Mouse (Mus musculus) kidney, postnatal 14 days (tissue): ENCODE results near the gene Chchd3.
A peak's percentile ranks its signal among the peaks of the same experiment; 100 is the strongest.

Experiments
- DNase-seq: peaks from one replicate; pipeline ENCODE4 v3.0.0; 2022; ENCODE audit warnings: mixed read lengths

The Chchd3 gene

GRCm38 (mm10) chr6:32795653-32796500, 264.2 kb downstream of the Chchd3 start:
- DNase-seq: no peak

DNA sequence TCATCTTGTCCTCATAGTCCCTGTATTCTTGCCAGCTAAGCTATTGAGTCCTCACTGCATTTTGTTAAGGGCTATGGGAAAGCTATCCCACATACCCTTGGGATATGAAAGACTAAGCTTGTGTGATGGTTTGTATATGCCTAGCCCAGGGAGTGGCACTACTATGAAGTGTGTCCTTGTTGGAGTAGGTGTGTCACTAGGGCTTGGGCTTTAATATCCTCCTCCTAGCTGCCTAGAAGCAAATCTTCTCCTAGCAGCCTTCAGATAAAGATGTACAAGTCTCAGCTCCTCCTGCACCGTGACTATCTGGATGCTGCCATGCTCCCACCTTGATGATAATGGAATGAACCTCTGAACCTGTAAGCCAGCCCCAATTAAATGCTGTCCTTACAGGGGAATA, 266.5 kb downstream of the Chchd3 start:
- no peak for DNase-seq

DNA sequence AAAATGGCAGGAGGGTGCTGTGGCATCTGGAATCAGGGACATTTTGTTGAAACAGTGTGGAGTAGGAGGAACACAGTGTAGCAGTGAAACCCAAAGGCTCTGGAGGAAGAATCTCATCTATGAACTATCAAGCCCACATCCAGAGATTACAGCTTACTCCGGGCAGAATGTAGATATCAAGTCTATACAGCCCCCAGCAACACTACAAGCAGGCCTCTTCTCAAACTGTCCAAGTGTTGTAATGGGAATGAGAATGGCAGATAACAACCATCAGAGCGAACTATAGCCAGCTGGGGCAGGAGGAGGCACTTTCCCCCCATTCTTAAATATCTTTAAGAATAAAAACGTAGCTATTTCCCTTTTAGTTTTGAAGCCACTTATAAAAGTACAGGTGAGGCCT, 266.9 kb downstream of the Chchd3 start:
- DNase-seq: no peak

DNA sequence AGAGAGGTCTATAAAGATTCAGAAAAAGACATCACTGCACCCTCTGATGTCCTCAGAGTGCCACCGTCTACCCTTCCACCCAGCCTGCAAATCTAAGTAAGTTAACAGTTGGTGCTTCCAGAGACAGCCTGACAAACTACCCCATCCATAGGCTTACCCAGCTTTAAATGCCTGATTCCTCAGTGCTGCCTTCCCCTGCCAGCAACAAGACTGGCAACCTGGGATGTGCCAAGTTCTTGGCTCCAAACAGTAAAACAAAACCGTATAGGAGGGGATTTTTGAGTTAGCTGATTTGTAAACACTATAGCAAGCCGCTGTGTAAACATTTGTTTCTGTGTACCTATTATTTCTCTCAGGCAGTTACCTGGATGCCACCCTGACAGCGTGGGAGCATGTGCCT, 269.6 kb downstream of the Chchd3 start:
- no peak for DNase-seq

DNA sequence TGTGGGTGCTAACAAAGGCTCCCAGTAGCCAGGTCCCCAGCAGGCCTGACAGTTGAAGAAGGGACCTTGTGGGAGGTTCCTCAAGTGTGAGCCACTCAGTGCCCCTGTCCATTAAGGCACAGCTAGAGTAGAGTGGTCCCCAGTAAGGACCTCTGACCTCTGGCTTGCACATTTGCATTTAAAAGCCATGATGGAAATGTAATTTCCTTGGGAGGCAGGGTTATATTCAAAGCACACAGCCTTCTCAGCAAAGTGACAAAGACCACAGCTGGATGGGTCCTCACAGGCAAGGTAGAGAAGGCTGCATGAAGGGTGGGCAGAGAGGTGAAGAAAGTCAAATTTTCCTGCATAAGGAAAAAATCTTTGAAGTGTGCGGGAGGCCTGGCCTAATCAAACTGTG, 272.7 kb downstream of the Chchd3 start:
- DNase-seq: no peak

- no peak for DNase-seq
Observed at GRCm38 (mm10) chr6:32786196-32786595, 273.9 kb downstream of the Chchd3 start.

GRCm38 (mm10) chr6:32783102-32783501, 277.0 kb downstream of the Chchd3 start:
- DNase-seq: no peak

DNA sequence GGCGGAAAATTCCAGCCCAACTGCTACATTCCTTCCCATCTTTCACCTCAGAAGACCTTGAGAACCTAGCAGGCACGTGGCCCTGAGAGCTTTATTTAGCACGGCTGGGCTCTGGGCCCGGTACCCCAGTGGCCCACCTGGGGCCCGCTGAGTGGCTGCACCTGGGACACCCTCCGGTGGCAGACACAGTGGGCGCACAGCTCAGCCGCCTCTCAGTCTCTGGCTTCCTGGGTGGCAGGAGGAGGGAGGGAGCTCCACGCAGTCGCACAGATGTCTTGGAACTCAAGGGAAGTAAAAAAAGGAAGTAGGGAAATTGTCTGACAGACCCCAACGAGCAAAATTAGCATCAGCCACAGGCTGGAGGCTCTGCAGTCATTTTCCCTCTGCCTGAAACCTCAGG, 279.5 kb downstream of the Chchd3 start:
- DNase-seq: peak; percentile 52

DNA sequence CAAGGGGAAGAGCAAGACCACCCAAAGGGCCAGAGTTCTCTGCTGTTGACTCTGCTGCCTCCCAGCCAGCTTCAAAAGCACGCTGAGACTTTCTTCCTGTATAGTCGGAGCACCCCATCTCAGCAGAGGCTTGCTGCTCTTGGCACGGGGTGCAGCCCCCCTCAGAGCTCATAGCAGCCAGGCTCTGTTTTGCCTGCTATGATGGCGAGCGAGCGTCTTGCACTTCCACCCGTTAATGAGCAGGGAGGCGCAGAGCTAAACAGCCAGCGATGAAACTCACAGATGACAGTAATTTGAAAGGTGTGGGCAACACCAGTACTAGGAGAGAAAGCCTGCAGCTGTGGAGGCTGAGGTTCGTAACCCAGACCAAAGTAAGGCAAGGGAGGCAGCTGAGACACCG, 283.7 kb downstream of the Chchd3 start:
- no peak for DNase-seq

GRCm38 (mm10) chr6:32754524-32754923, 305.5 kb downstream of the Chchd3 start:
- DNase-seq: no peak

GRCm38 (mm10) chr6:32749821-32750220, 310.2 kb downstream of the Chchd3 start:
- no peak for DNase-seq

- DNase-seq: no peak
Observed at GRCm38 (mm10) chr6:32748777-32749176, 311.3 kb downstream of the Chchd3 start.

DNA sequence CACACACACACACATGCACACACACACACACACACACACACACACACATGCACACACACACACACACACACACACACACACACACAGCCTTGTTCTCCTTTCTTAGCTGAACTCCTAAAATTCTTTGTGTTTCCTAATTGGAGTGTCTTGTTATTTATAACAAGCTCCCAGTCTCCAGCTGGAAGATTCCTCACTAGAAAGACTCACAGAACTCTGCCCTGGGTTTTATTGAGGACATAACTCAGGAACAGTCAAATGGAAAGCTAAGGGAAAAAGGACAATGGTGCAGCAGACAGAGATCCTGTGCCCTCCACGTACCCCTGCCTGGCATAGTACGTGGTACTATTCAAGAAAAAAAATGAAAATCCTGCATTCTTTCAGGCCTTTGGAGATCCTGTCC, 312.7 kb downstream of the Chchd3 start:
- peak; percentile 8 for DNase-seq
